Mouse (Mus musculus): ENCODE results near the gene Brdt. TPM values are rescaled to one million over a fixed set of nuclear protein-coding genes. Genes with fewer than 3 reads are reported as not detected.

Brdt gene
- polyA plus RNA-seq, 1 experiment from 2014 or later = 1.0 TPM

DNA sequence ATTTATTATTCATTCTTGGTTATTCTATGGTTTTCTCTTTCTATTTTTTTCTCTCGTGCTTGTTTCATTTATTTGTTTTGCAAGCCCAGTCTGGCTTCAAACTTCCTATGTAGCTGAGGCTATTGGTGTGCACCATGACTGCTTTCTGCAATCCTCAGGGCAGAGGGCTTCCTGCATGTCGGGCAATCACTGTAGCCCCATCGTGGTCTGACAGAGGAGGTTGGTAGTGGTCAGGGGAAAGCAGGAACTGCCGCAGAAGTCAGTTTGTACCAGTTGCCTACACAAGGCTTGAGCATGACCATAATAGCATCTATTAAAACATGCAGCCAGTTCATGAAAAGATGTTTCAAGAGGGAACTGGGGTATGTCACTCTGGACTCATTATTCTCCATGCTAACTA, 23.5 kb upstream of the Brdt start:
- Histone ChIP-seq H3K36me3 (ENCODE audit: control insufficient read depth, insufficient read depth, low read length) (no peaks in the 10 kb centered on the region), H3K4me2 (ENCODE audit: low read depth, low read length) (no peak overlapping the region), H3K9me3 (ENCODE audit: control insufficient read depth, low read length) (no peaks in the 10 kb centered on the region), H3K27ac (ENCODE audit: low read length) (no peak overlapping the region), H3K4me3 (ENCODE audit: low read length) (no peak overlapping the region), H3K9ac (ENCODE audit: low read depth, low read length) (no peak overlapping the region), H3K27me3 (replicated peaks; ENCODE audit: control insufficient read depth, insufficient read depth, low read length) (no peaks in the 10 kb centered on the region), H3K4me1 (ENCODE audit: control insufficient read depth, insufficient read depth, low read length) (peaks cover 10% of the 10 kb centered on the region; the same call in 1 of the 2 replicates)
- 55% methylated on average over 4 of the region's 4 CpGs for WGBS
- no peak for ATAC-seq

DNA sequence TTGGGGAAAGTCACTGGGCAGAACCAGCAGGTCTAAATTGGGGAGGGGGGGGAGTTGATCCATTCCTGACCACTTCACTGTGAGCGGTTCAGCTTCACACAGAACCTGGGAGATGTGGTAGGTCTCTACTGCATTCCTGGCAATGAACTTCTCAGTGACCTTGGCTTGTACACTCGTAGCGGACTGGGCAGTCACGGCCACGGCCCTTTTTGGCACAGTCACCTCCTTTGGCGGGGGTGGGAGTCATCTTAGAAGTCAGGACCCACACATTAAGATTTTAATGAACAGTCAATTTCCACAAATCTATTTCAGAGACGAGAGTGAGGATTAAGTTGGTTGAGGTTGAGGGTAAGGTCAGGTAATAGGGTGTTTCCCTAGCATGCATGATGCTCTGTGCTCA, 13.8 kb upstream of the Brdt start:
- Histone ChIP-seq H3K4me1 (ENCODE audit: control insufficient read depth, insufficient read depth, low read length) (no peaks in the 10 kb centered on the region), H3K4me2 (ENCODE audit: low read depth, low read length) (no peak overlapping the region), H3K27me3 (replicated peaks; ENCODE audit: control insufficient read depth, insufficient read depth, low read length) (no peaks in the 10 kb centered on the region), H3K27ac (ENCODE audit: low read length) (no peak overlapping the region), H3K36me3 (ENCODE audit: control insufficient read depth, insufficient read depth, low read length) (no peaks in the 10 kb centered on the region), H3K4me3 (ENCODE audit: low read length) (no peak overlapping the region), H3K9ac (ENCODE audit: low read depth, low read length) (no peak overlapping the region), H3K9me3 (ENCODE audit: control insufficient read depth, low read length) (peaks cover 3% of the 10 kb centered on the region; the same call in 1 of the 2 replicates)
- 92% methylated on average over 7 of the region's 7 CpGs for WGBS
- no peak for ATAC-seq

DNA sequence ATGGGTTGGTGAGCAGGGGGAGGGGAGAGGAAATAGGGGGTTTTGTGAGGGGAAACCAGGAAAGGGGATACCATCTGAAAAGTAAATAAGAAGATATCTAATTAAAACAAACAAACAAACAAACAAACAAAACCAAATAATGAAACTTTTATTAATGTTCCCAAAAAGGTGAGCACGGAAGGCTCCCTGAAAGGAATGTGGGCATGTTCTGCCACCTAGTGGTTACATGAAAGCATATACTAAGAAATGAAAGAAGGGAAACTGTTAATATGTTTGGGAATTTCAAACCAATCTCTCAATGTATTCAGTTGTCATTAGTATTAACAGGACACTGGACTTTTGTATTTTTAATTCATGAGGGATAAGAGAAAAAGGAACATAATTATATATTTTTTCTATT, 10.3 kb upstream of the Brdt start:
- no peak overlapping the region for H3K27ac ChIP-seq (ENCODE audit: low read length)
- no peaks in the 10 kb centered on the region for H3K4me1 ChIP-seq (ENCODE audit: control insufficient read depth, insufficient read depth, low read length)
- no peak overlapping the region for H3K4me2 ChIP-seq (ENCODE audit: low read depth, low read length)
- ATAC-seq = no peak
- no peak overlapping the region for H3K4me3 ChIP-seq (ENCODE audit: low read length)
- H3K36me3 ChIP-seq (ENCODE audit: control insufficient read depth, insufficient read depth, low read length) = no peaks in the 10 kb centered on the region
- WGBS = 3% methylated on average over 1 of the region's 1 CpGs
- no peak overlapping the region for H3K9ac ChIP-seq (ENCODE audit: low read depth, low read length)
- H3K27me3 ChIP-seq (replicated peaks; ENCODE audit: control insufficient read depth, insufficient read depth, low read length) = no peaks in the 10 kb centered on the region
- H3K9me3 ChIP-seq (ENCODE audit: control insufficient read depth, low read length) = peaks cover 3% of the 10 kb centered on the region; the same call in 1 of the 2 replicates

DNA sequence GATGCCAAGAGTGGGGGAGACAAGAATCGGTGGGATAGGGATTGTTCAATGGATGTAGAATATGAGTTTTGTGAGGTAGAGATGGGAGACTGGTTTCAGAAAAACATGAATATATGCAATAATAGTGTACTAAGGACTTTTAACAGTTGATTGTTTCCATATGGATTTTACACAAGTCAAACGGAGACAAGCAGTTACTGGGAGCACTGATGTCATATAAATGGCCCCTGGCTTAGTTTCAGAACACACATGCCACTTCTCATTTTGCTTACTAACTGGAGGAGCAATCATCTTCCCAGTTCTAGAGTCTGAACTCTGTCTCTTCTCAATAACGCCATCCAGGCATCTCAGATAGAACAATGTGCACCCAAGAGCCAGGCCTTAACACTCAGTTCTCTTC, 9.4 kb downstream of the Brdt start:
- Histone ChIP-seq H3K36me3 (ENCODE audit: control insufficient read depth, insufficient read depth, low read length) (no peaks in the 10 kb centered on the region), H3K27me3 (replicated peaks; ENCODE audit: control insufficient read depth, insufficient read depth, low read length) (no peaks in the 10 kb centered on the region), H3K4me3 (ENCODE audit: low read length) (no peak overlapping the region), H3K9me3 (ENCODE audit: control insufficient read depth, low read length) (no peaks in the 10 kb centered on the region), H3K4me2 (ENCODE audit: low read depth, low read length) (no peak overlapping the region), H3K9ac (ENCODE audit: low read depth, low read length) (no peak overlapping the region), H3K27ac (ENCODE audit: low read length) (no peak overlapping the region), H3K4me1 (ENCODE audit: control insufficient read depth, insufficient read depth, low read length) (no peaks in the 10 kb centered on the region)
- 68% methylated on average over 3 of the region's 3 CpGs for WGBS
- ATAC-seq = no peak

DNA sequence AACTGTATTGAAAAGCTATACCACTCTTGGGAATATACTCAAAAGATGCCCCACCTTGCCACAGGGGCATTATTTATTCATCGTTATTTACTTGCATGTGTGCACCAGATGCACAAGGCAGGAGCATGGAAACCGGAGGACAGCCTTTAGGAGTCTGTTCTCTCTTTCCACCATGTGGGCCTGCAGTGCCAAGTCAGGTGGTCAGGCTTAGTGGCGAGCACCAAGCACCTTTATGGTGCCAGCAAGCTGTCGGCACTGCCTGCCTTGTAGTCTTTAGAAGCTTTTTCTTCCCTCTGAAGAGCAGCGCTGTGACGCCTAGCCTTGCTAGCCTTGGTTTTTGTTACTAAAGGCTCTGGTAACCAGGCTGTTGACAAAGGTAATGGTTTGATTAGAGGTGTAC, 11.9 kb downstream of the Brdt start:
- Histone ChIP-seq H3K9me3 (ENCODE audit: control insufficient read depth, low read length) (no peaks in the 10 kb centered on the region), H3K9ac (ENCODE audit: low read depth, low read length) (no peak overlapping the region), H3K27me3 (replicated peaks; ENCODE audit: control insufficient read depth, insufficient read depth, low read length) (no peaks in the 10 kb centered on the region), H3K36me3 (ENCODE audit: control insufficient read depth, insufficient read depth, low read length) (no peaks in the 10 kb centered on the region), H3K4me1 (ENCODE audit: control insufficient read depth, insufficient read depth, low read length) (no peaks in the 10 kb centered on the region), H3K4me2 (ENCODE audit: low read depth, low read length) (no peak overlapping the region), H3K27ac (ENCODE audit: low read length) (no peak overlapping the region), H3K4me3 (ENCODE audit: low read length) (no peak overlapping the region)
- 88% methylated on average over 6 of the region's 6 CpGs for WGBS
- ATAC-seq = no peak

GRCm38 (mm10) chr5:107346214-107346613, 15.3 kb downstream of the Brdt start:
- no peak overlapping the region for H3K27ac ChIP-seq (ENCODE audit: low read length)
- no peak overlapping the region for H3K9ac ChIP-seq (ENCODE audit: low read depth, low read length)
- H3K9me3 ChIP-seq (ENCODE audit: control insufficient read depth, low read length) = no peaks in the 10 kb centered on the region
- 33% methylated on average over 1 of the region's 1 CpGs for WGBS
- no peak overlapping the region for H3K4me2 ChIP-seq (ENCODE audit: low read depth, low read length)
- H3K4me1 ChIP-seq (ENCODE audit: control insufficient read depth, insufficient read depth, low read length) = no peaks in the 10 kb centered on the region
- no peaks in the 10 kb centered on the region for H3K36me3 ChIP-seq (ENCODE audit: control insufficient read depth, insufficient read depth, low read length)
- no peaks in the 10 kb centered on the region for H3K27me3 ChIP-seq (replicated peaks; ENCODE audit: control insufficient read depth, insufficient read depth, low read length)
- H3K4me3 ChIP-seq (ENCODE audit: low read length) = no peak overlapping the region
- ATAC-seq = no peak

GRCm38 (mm10) chr5:107352566-107352965, 21.6 kb downstream of the Brdt start:
- Histone ChIP-seq H3K9me3 (ENCODE audit: control insufficient read depth, low read length) (no peaks in the 10 kb centered on the region), H3K4me2 (ENCODE audit: low read depth, low read length) (no peak overlapping the region), H3K27me3 (replicated peaks; ENCODE audit: control insufficient read depth, insufficient read depth, low read length) (no peaks in the 10 kb centered on the region), H3K4me3 (ENCODE audit: low read length) (no peak overlapping the region), H3K27ac (ENCODE audit: low read length) (no peak overlapping the region), H3K9ac (ENCODE audit: low read depth, low read length) (no peak overlapping the region), H3K36me3 (ENCODE audit: control insufficient read depth, insufficient read depth, low read length) (no peaks in the 10 kb centered on the region), H3K4me1 (ENCODE audit: control insufficient read depth, insufficient read depth, low read length) (no peaks in the 10 kb centered on the region)
- no peak for ATAC-seq
- 88% methylated on average over 1 of the region's 1 CpGs for WGBS

DNA sequence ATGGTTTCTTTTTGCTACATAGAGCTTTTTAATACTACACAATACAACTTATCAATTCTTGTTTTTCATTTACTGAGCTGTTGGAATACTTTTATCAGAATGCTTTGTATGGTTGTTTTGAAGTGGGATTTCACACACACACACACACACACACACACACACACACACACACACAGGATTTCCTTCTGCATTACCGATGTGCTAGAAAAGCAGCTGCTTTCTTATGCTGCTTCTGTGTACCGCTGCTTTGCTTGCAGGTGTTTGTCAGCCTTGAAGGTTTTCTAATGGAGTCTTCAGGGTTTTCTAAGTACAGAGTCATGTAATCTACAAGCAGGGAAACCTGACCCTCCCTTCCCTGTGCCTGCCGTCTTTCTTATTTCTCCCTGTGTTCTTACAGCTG, 23.0 kb downstream of the Brdt start:
- 60% methylated on average over 3 of the region's 3 CpGs for WGBS
- no peaks in the 10 kb centered on the region for H3K27me3 ChIP-seq (replicated peaks; ENCODE audit: control insufficient read depth, insufficient read depth, low read length)
- H3K9ac ChIP-seq (ENCODE audit: low read depth, low read length) = no peak overlapping the region
- no peaks in the 10 kb centered on the region for H3K36me3 ChIP-seq (ENCODE audit: control insufficient read depth, insufficient read depth, low read length)
- no peak for ATAC-seq
- no peak overlapping the region for H3K27ac ChIP-seq (ENCODE audit: low read length)
- H3K9me3 ChIP-seq (ENCODE audit: control insufficient read depth, low read length) = no peaks in the 10 kb centered on the region
- H3K4me2 ChIP-seq (ENCODE audit: low read depth, low read length) = no peak overlapping the region
- H3K4me1 ChIP-seq (ENCODE audit: control insufficient read depth, insufficient read depth, low read length) = no peaks in the 10 kb centered on the region
- no peak overlapping the region for H3K4me3 ChIP-seq (ENCODE audit: low read length)

GRCm38 (mm10) chr5:107355801-107356200, 24.8 kb downstream of the Brdt start:
- 31% methylated on average over 1 of the region's 1 CpGs for WGBS
- no peak overlapping the region for H3K27ac ChIP-seq (ENCODE audit: low read length)
- no peak overlapping the region for H3K4me3 ChIP-seq (ENCODE audit: low read length)
- no peaks in the 10 kb centered on the region for H3K9me3 ChIP-seq (ENCODE audit: control insufficient read depth, low read length)
- no peaks in the 10 kb centered on the region for H3K27me3 ChIP-seq (replicated peaks; ENCODE audit: control insufficient read depth, insufficient read depth, low read length)
- no peak for ATAC-seq
- H3K4me1 ChIP-seq (ENCODE audit: control insufficient read depth, insufficient read depth, low read length) = no peaks in the 10 kb centered on the region
- H3K4me2 ChIP-seq (ENCODE audit: low read depth, low read length) = no peak overlapping the region
- H3K9ac ChIP-seq (ENCODE audit: low read depth, low read length) = no peak overlapping the region
- no peaks in the 10 kb centered on the region for H3K36me3 ChIP-seq (ENCODE audit: control insufficient read depth, insufficient read depth, low read length)

DNA sequence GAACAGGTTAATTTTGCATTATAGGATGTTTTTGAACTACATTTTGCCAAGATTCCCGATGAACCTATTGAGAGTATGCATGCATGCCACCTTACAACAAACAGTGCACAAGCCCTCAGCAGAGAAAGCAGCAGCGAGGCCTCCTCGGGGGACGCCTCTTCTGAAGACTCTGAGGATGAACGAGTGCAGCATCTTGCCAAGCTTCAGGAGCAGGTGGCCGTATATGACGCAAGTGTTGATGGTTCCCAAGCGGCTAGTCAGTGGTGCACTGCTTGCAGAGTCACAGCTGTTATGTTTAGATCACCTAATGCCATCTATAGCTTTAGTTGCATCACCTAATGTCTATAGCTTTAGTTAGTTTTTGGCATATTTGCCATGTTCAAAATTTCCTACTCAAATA, 26.8 kb downstream of the Brdt start:
- Histone ChIP-seq H3K9me3 (ENCODE audit: control insufficient read depth, low read length) (no peaks in the 10 kb centered on the region), H3K4me2 (ENCODE audit: low read depth, low read length) (no peak overlapping the region), H3K27me3 (replicated peaks; ENCODE audit: control insufficient read depth, insufficient read depth, low read length) (no peaks in the 10 kb centered on the region), H3K36me3 (ENCODE audit: control insufficient read depth, insufficient read depth, low read length) (no peaks in the 10 kb centered on the region), H3K9ac (ENCODE audit: low read depth, low read length) (no peak overlapping the region), H3K4me1 (ENCODE audit: control insufficient read depth, insufficient read depth, low read length) (no peaks in the 10 kb centered on the region), H3K27ac (ENCODE audit: low read length) (no peak overlapping the region), H3K4me3 (ENCODE audit: low read length) (no peak overlapping the region)
- no peak for ATAC-seq
- WGBS = 88% methylated on average over 8 of the region's 8 CpGs

Data from intestine, embryonic 16.5 days (tissue).